In genomic region chr8:91724646-91725045, GRCm38 (mm10) we compare ENCODE assay signal across 18 mouse cellular contexts.
"Had no signal": no experiment of that assay in that cellular context is flagged by ENCODE, and none has a peak within 500 bp of the region (broad histone marks: within the 10 kb centered on the region; RNA-seq: fewer than 3 reads in every experiment).

No protein-coding gene starts in this region.

- DNase-seq: lung, embryonic 14.5 days; lung, postnatal 10 days; lung, postnatal 4 days; midbrain, embryonic 14.5 days; retina, postnatal 1 day; right cerebral cortex, adult 18-20 months; right cerebral cortex, postnatal 25 days; right cerebral cortex, postnatal 4 days; spleen, adult 18-20 months; thymus, adult 18-20 months; thymus, postnatal 14 days; thymus, postnatal 36 days had no signal

- H3K9me3 ChIP-seq: midbrain, embryonic 10.5 days; midbrain, embryonic 12.5 days; neural tube, embryonic 13.5 days; neural tube, embryonic 15.5 days had no signal

- H3K4me2 ChIP-seq: lung, embryonic 14.5 days; midbrain, embryonic 12.5 days; neural tube, embryonic 13.5 days; neural tube, embryonic 15.5 days had no signal

- H3K27me3 ChIP-seq: neural tube, embryonic 13.5 days had no signal

- H3K9ac ChIP-seq: lung, embryonic 14.5 days; midbrain, embryonic 12.5 days; neural tube, embryonic 13.5 days; neural tube, embryonic 15.5 days had no signal

- H3K4me3 ChIP-seq: midbrain, embryonic 10.5 days; midbrain, embryonic 12.5 days; myocyte; neural tube, embryonic 13.5 days; neural tube, embryonic 15.5 days had no signal

- H3K36me3 ChIP-seq: midbrain, embryonic 10.5 days; midbrain, embryonic 12.5 days; neural tube, embryonic 13.5 days; neural tube, embryonic 15.5 days had no signal

- ATAC-seq: midbrain, embryonic 16.5 days had no signal

- H3K27ac ChIP-seq: midbrain, embryonic 10.5 days; midbrain, embryonic 12.5 days; neural tube, embryonic 13.5 days; neural tube, embryonic 15.5 days had no signal

- H3K4me1 ChIP-seq: midbrain, embryonic 10.5 days; midbrain, embryonic 12.5 days; neural tube, embryonic 13.5 days; neural tube, embryonic 15.5 days had no signal
